Mouse (Mus musculus): ENCODE results near the gene Ncf2. TPM values are rescaled to one million over a fixed set of nuclear protein-coding genes. Genes with fewer than 3 reads are reported as not detected.
"Not testable (repeated sequence)": the region's sequence is repeated elsewhere in the genome, so short reads cannot be mapped to it uniquely, and the experiment has no call there.

Ncf2 gene
- total RNA-seq (2021) = 1 to 10 TPM; 2.6 to 4.1 TPM
- long read RNA-seq, experiment 1, partial matches to known transcripts = 0 of 5 reads
- long read RNA-seq, experiment 1, other reads (novel, unspliced or antisense) = 4 of 5 reads
- long read RNA-seq, experiment 2, partial matches to known transcripts = 0 of 8 reads
- long read RNA-seq, experiment 2, other reads (novel, unspliced or antisense) = 7 of 8 reads

DNA sequence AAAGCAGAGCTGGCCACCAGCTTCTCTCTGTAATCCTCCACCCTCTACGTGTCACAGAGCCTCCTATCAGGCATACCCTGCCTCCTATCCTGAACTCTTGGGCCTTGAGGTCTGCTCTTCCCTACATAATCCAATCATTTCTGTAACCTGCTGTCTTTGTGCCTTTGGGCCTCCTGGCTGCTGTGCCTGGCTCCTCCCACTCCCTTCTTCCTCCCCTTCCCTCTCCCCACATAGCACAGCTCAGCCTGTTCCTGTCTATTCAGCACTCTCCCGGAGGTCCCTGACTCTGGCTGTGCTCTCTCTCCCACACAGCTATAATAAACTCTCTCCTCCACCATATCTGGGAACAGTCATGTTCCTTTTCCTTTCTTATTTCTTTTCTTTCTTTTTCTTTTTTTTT lies at the start of gene Ncf2:
TSS of gene Ncf2 (plus strand) at position 298 of the 400 bp plus-strand sequence.
- intact Hi-C loops (cut with DNase I) = no loop called here
- TF ChIP-seq CTCF (IDR thresholded peaks at IDR 0.05) = no peak
- H3K4me3 ChIP-seq = no peak within 1 kb of the TSS
- no peak within 1 kb of the TSS for H3K27ac ChIP-seq
- no peak for DNase-seq (ENCODE audit: extremely low spot score in 1 of 2, low spot score in 2 of 2)

- intact Hi-C loops (cut with DNase I) = no loop called here
- Histone ChIP-seq H3K4me3 (no peak within 1 kb of the TSS), H3K27ac (no peak within 1 kb of the TSS)
- no peak for TF ChIP-seq CTCF (IDR thresholded peaks at IDR 0.05)
- no peak for DNase-seq (ENCODE audit: extremely low spot score in 1 of 2, low spot score in 2 of 2)
Observed at GRCm38 (mm10) chr1:152750312-152750965, 49.6 kb upstream of the Ncf2 start, which contains the start of gene Apobec4. Apobec4 (plus strand) TSS chr1:152750551.

- H3K27ac ChIP-seq = no peak overlapping the region
- intact Hi-C loops (cut with DNase I) = no loop called here
- TF ChIP-seq CTCF (IDR thresholded peaks at IDR 0.05) = no peak
- no peak overlapping the region for H3K4me3 ChIP-seq
- no peak for DNase-seq (ENCODE audit: extremely low spot score in 1 of 2, low spot score in 2 of 2)
Observed at GRCm38 (mm10) chr1:152761791-152762190, 38.2 kb upstream of the Ncf2 start.

GRCm38 (mm10) chr1:152766032-152766772 lies 33.8 kb upstream of the Ncf2 start, which contains the start of the genes Rgl1 and Arpc5:
Rgl1 (minus strand) TSS chr1:152766351.
Arpc5 (plus strand) TSS chr1:152766542.
- Histone ChIP-seq H3K27ac (peak within 1 kb of the TSS; percentile 94), H3K4me3 (peak within 1 kb of the TSS; percentile 81)
- TF ChIP-seq CTCF (IDR thresholded peaks at IDR 0.05) = no peak
- intact Hi-C loops (cut with DNase I) = loop anchor here (1.0 to 5.0 kb wide), 2 partner anchors 242 to 374 kb away; no protein-coding TSS in a partner anchor
- peak; percentile 97 to 99 for DNase-seq (ENCODE audit: extremely low spot score in 1 of 2, low spot score in 2 of 2)

DNA sequence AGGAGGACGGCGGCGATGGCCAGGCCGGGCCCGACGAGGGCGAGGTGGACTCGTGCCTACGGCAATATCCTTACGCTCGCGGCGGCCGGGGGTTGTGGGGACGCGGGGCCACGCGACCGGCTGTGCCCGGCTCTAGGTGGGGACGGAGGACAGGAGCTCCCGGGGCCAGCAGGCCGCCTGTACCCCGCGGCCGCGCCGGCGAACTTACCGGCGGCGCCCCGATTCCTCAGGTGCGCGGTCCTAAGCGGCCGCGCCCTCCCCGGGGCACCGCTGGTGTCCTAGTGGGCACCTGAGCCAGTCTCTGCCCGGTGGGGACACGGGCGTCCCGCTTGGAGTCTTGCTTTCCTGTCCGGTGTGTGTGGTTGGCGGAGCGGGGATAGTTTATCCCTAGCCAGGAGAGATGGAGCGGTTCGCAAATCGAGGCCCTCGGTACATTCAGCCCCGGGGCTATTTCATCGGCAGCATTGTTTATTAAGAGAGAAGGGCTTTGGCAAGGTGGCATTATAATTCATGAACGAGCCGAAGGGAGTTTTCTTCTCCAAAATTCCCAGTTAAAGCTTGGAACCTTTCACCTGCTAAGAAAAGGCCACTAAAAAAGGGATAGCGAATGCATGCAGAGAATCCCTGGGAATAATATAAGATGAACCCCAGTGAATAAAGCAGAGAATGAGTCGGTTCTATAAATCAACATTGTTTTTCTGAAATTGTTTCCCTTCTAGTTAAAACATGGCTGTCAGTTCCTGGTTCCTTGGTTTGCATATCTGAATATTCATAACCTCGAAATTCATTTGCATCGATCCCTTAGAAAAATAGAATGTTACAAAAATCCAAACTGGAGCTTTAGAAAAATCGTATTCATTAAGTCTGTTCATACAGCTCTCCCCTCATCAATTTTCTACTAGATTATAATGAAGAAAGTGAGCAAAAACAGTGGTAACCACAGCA lies 32.9 kb upstream of the Ncf2 start:
- H3K4me3 ChIP-seq = peak overlapping the region; percentile 81
- no peak for TF ChIP-seq CTCF (IDR thresholded peaks at IDR 0.05)
- intact Hi-C loops (cut with DNase I) = loop anchor here (1.0 to 5.0 kb wide), 2 partner anchors 243 to 375 kb away; no protein-coding TSS in a partner anchor
- peak overlapping the region; percentile 94 for H3K27ac ChIP-seq
- DNase-seq (ENCODE audit: extremely low spot score in 1 of 2, low spot score in 2 of 2) = no peak

- Histone ChIP-seq H3K27ac (no peak overlapping the region), H3K4me3 (peak overlapping the region; percentile 81)
- TF ChIP-seq CTCF (IDR thresholded peaks at IDR 0.05) = peak; percentile 86
- peak; percentile 80 to 84 for DNase-seq (ENCODE audit: extremely low spot score in 1 of 2, low spot score in 2 of 2)
- intact Hi-C loops (cut with DNase I) = loop anchor here (5.0 kb wide), 1 partner anchor 376 kb away; no protein-coding TSS in a partner anchor
Observed at GRCm38 (mm10) chr1:152767749-152768488, 32.1 kb upstream of the Ncf2 start.

DNA sequence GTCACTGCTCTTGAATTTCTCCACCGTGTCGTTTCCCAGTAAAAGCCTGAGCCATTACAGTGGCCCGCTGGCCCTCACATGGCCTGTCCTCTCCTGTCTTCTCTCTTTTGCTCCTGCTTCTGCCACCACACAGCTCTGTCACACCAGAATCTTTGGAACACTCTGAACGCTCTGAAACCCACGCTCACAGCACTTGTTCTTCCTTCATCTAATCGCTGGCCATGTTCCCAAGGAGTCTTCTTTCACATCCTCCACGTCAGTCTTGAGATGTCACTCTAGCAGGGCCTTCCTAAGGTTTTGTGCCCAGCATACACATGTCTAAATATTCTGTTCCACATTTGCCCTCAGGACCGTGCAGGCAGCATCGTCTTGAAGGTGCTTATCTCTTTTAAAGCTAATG lies 29.0 kb upstream of the Ncf2 start:
- no peak overlapping the region for H3K4me3 ChIP-seq
- intact Hi-C loops (cut with DNase I) = no loop called here
- DNase-seq (ENCODE audit: extremely low spot score in 1 of 2, low spot score in 2 of 2) = no peak
- H3K27ac ChIP-seq = no peak overlapping the region
- no peak for TF ChIP-seq CTCF (IDR thresholded peaks at IDR 0.05)

GRCm38 (mm10) chr1:152774601-152775000 lies 25.4 kb upstream of the Ncf2 start:
- H3K4me3 ChIP-seq; H3K27ac ChIP-seq; DNase-seq (ENCODE audit: extremely low spot score in 1 of 2, low spot score in 2 of 2); intact Hi-C loops (cut with DNase I): not testable (repeated sequence)

- no peak overlapping the region for H3K27ac ChIP-seq
- DNase-seq (ENCODE audit: extremely low spot score in 1 of 2, low spot score in 2 of 2) = peak; percentile 67 to 74
- H3K4me3 ChIP-seq = no peak overlapping the region
- peak; percentile 84 for TF ChIP-seq CTCF (IDR thresholded peaks at IDR 0.05)
- intact Hi-C loops (cut with DNase I) = loop anchor here (5.0 kb wide), 2 partner anchors 58 to 313 kb away; no protein-coding TSS in a partner anchor
Observed at GRCm38 (mm10) chr1:152779071-152779737, 20.8 kb upstream of the Ncf2 start.

GRCm38 (mm10) chr1:152784620-152785019 lies 15.4 kb upstream of the Ncf2 start:
- TF ChIP-seq CTCF (IDR thresholded peaks at IDR 0.05) = no peak
- DNase-seq (ENCODE audit: extremely low spot score in 1 of 2, low spot score in 2 of 2) = no peak
- intact Hi-C loops (cut with DNase I) = loop anchor here (10.0 kb wide), 1 partner anchor 630 kb away; no protein-coding TSS in a partner anchor
- no peak overlapping the region for H3K4me3 ChIP-seq
- no peak overlapping the region for H3K27ac ChIP-seq

DNA sequence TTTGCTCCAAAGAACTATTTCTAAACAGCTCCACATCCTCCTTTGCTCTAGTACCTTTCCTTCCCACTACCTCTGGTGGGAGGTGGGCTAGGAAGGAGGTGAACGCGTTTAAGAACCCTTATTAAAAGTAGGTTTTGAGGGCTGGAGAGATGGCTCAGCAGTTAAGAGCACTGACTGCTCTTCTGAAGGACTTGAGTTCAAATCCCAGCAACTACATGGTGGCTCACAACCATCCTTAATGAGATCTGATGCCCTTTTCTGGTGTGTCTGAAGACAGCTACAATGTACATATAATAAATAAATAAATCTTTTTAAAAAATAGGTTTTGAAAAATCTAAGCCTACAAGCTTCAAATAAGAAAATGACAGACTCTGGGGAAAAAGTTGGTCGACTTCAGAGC lies 14.5 kb upstream of the Ncf2 start:
- not testable (repeated sequence) for H3K27ac ChIP-seq; DNase-seq (ENCODE audit: extremely low spot score in 1 of 2, low spot score in 2 of 2); H3K4me3 ChIP-seq
- intact Hi-C loops (cut with DNase I) = loop anchor here (10.0 kb wide), 1 partner anchor 629 kb away; no protein-coding TSS in a partner anchor

Data from left cerebral cortex, adult 2 months (tissue).